Mouse (Mus musculus): ENCODE data around the gene Desi1. TPM values are rescaled to one million over a fixed set of nuclear protein-coding genes. Genes with fewer than 3 reads are reported as not detected.

Gene Desi1
- polyA plus RNA-seq, 1 experiment from 2014 or later, result 58.3 TPM

DNA sequence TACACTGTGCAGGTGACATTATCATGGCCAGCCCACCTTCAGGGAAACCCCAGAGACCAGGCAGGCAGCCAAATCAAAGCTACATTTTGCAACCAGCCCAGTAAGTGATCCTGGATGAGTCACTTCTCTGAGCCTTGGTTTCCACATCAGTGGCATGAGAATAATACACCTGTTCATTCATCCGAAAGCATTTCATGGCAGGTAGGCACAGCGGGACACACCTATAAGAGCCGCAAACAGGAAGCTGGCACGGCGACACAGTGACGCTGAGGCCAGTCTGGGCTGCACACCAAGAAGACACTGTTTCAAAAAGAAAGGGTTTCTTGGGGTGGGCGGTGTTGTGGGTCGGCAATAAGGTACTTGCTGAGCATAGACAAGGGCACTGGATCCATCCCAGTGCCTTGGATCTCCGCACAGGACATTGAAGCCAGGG lies 79.5 kb downstream of the Desi1 start:
- no peaks in the 10 kb centered on the region for H3K9me3 ChIP-seq (ENCODE audit: control insufficient read depth, low read length)
- H3K27me3 ChIP-seq (ENCODE audit: control insufficient read depth, insufficient read depth, low read length), result no peaks in the 10 kb centered on the region
- no peak overlapping the region for H3K9ac ChIP-seq (replicated peaks; ENCODE audit: low read depth, low read length)
- no peaks in the 10 kb centered on the region for H3K4me1 ChIP-seq (ENCODE audit: control insufficient read depth, insufficient read depth, low read length)
- peaks cover 23% of the 10 kb centered on the region for H3K36me3 ChIP-seq (ENCODE audit: control insufficient read depth, insufficient read depth, low read length)
- no peak overlapping the region for H3K4me3 ChIP-seq (ENCODE audit: low read depth, low read length)
- ATAC-seq (ENCODE audit: low read depth), result no peak
- no peak overlapping the region for H3K27ac ChIP-seq (ENCODE audit: low read depth, low read length)
- 97% methylated on average over 9 of the region's 9 CpGs for WGBS
- no peak overlapping the region for H3K4me2 ChIP-seq (ENCODE audit: low read depth, low read length)

DNA sequence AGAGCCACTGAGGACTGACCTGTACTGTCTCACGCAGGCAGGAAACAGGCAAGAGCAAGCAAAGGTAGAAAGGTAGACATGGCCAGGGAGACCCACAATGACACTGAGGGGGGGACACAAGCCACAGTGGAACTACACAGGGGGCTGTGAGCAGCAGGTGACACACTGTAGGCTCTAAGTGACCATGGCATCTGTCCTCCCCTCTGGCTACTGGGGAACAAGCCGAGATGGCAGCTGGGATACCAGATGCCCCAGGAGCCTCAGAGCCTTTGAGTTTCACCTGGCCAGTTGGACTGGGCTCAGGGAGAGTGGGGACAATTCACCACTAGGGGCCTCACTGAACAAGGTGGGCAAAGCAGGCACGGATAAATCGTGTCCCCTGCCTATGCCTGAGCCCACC lies 81.4 kb downstream of the Desi1 start:
- Histone ChIP-seq H3K9me3 (ENCODE audit: control insufficient read depth, low read length) (no peaks in the 10 kb centered on the region), H3K27ac (ENCODE audit: low read depth, low read length) (no peak overlapping the region), H3K27me3 (ENCODE audit: control insufficient read depth, insufficient read depth, low read length) (no peaks in the 10 kb centered on the region), H3K36me3 (ENCODE audit: control insufficient read depth, insufficient read depth, low read length) (peaks cover 28% of the 10 kb centered on the region), H3K4me3 (ENCODE audit: low read depth, low read length) (no peak overlapping the region), H3K4me1 (ENCODE audit: control insufficient read depth, insufficient read depth, low read length) (no peaks in the 10 kb centered on the region), H3K4me2 (ENCODE audit: low read depth, low read length) (no peak overlapping the region), H3K9ac (replicated peaks; ENCODE audit: low read depth, low read length) (no peak overlapping the region)
- no peak for ATAC-seq (ENCODE audit: low read depth)
- 78% methylated on average over 4 of the region's 4 CpGs for WGBS

DNA sequence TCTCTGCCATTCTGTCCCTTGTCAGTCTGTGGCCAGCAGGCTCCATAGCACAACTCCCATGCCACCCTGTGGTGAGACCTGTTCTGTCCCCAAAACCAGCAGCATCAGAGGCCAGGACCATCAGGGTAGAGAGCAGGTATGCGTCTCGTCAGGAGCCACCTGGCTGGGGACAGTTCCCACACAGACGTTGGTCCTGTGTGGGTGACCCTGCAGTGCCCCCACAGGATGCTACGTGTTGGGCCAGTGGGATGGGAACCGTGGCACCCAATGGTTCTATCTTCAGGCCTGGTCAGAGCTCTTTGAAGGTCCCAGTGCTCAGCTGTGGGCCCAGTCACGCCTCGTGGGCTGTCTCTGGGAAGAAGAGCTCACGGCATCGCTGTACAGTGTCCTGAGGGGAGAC lies 82.5 kb downstream of the Desi1 start:
- Histone ChIP-seq H3K4me2 (ENCODE audit: low read depth, low read length) (no peak overlapping the region), H3K36me3 (ENCODE audit: control insufficient read depth, insufficient read depth, low read length) (peaks cover 34% of the 10 kb centered on the region), H3K9ac (replicated peaks; ENCODE audit: low read depth, low read length) (no peak overlapping the region), H3K4me3 (ENCODE audit: low read depth, low read length) (no peak overlapping the region), H3K27me3 (ENCODE audit: control insufficient read depth, insufficient read depth, low read length) (no peaks in the 10 kb centered on the region), H3K27ac (ENCODE audit: low read depth, low read length) (no peak overlapping the region), H3K4me1 (ENCODE audit: control insufficient read depth, insufficient read depth, low read length) (no peaks in the 10 kb centered on the region), H3K9me3 (ENCODE audit: control insufficient read depth, low read length) (no peaks in the 10 kb centered on the region)
- 92% methylated on average over 9 of the region's 9 CpGs for WGBS
- no peak for ATAC-seq (ENCODE audit: low read depth)

DNA sequence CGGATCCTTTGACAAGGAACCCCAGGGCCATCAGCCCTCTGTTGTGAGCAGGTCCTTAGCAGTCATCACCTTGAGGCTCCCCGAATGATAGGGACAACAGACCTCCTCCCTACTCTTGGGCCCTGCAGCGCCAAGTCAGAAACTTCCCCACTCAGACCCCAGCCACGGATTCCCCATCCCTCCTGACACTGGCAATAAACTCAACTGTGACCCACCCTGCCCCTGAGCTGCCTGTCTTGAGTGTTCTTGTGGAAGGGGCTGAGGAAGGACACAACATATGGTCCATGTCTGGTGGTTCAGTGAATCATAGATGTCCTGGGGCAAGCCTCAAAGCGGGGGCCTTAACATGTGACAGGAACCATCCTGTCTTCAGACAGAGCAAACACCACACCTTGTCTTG lies 82.9 kb downstream of the Desi1 start:
- Histone ChIP-seq H3K9me3 (ENCODE audit: control insufficient read depth, low read length) (no peaks in the 10 kb centered on the region), H3K4me1 (ENCODE audit: control insufficient read depth, insufficient read depth, low read length) (no peaks in the 10 kb centered on the region), H3K27ac (ENCODE audit: low read depth, low read length) (no peak overlapping the region), H3K27me3 (ENCODE audit: control insufficient read depth, insufficient read depth, low read length) (no peaks in the 10 kb centered on the region), H3K9ac (replicated peaks; ENCODE audit: low read depth, low read length) (no peak overlapping the region), H3K4me3 (ENCODE audit: low read depth, low read length) (no peak overlapping the region), H3K36me3 (ENCODE audit: control insufficient read depth, insufficient read depth, low read length) (peaks cover 34% of the 10 kb centered on the region), H3K4me2 (ENCODE audit: low read depth, low read length) (no peak overlapping the region)
- ATAC-seq (ENCODE audit: low read depth), result no peak
- WGBS, result 89% methylated on average over 5 of the region's 5 CpGs

DNA sequence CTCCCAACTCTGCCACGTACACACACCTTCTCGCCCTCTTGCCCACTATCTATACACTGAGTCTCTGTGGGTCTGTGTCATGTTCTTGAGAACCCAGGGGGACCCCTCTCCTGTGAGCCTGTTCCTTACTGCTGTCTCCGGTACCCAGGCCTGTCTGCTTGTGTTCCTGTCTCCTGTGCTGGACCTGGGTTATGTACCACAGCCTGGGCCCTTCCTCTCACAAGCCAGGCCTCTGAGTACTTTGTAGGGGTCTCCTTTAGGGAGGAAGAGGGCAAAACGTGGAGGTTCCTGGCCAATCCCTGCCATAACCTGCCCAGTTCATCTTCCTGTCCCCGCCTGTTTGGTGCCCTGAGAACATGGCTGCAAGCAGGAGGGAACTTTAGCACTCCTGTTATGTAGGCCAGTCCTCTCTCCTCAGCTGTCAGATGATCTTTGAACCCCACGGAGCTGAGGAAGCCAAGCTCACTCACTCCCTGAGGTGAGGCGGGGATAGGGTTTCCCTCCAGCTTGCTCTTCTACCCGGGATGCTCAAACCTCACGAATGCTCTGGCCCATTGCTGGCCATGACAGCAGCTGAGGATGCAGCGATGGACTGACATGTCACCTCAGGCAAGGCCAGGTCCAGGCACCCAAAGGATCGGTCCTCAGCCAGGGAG lies 84.1 kb downstream of the Desi1 start:
- WGBS, result 74% methylated on average over 11 of the region's 11 CpGs
- no peaks in the 10 kb centered on the region for H3K4me1 ChIP-seq (ENCODE audit: control insufficient read depth, insufficient read depth, low read length)
- no peak for ATAC-seq (ENCODE audit: low read depth)
- H3K4me3 ChIP-seq (ENCODE audit: low read depth, low read length), result no peak overlapping the region
- H3K9me3 ChIP-seq (ENCODE audit: control insufficient read depth, low read length), result no peaks in the 10 kb centered on the region
- no peak overlapping the region for H3K4me2 ChIP-seq (ENCODE audit: low read depth, low read length)
- no peak overlapping the region for H3K27ac ChIP-seq (ENCODE audit: low read depth, low read length)
- no peak overlapping the region for H3K9ac ChIP-seq (replicated peaks; ENCODE audit: low read depth, low read length)
- H3K27me3 ChIP-seq (ENCODE audit: control insufficient read depth, insufficient read depth, low read length), result no peaks in the 10 kb centered on the region
- H3K36me3 ChIP-seq (ENCODE audit: control insufficient read depth, insufficient read depth, low read length), result peaks cover 27% of the 10 kb centered on the region

DNA sequence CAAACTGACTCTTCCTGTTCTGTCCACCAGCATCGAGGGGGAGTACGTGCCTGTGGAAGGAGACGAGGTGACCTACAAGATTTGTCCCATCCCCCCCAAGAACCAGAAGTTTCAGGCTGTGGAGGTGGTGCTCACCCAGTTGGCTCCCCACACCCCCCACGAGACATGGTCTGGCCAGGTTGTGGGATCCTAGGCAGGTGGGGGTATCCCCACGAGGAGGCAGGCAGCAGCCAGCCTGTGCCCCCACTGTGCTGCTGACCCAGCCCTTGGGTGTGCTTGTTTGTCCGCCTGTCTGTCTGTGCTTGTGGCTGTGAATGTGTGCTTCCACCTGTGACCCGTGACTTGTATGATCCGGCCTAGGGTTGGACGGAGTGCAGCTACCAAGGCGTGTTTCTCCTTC lies 84.6 kb downstream of the Desi1 start:
- Histone ChIP-seq H3K27ac (ENCODE audit: low read depth, low read length) (no peak overlapping the region), H3K4me1 (ENCODE audit: control insufficient read depth, insufficient read depth, low read length) (no peaks in the 10 kb centered on the region), H3K9ac (replicated peaks; ENCODE audit: low read depth, low read length) (no peak overlapping the region), H3K36me3 (ENCODE audit: control insufficient read depth, insufficient read depth, low read length) (peaks cover 27% of the 10 kb centered on the region), H3K4me3 (ENCODE audit: low read depth, low read length) (no peak overlapping the region), H3K27me3 (ENCODE audit: control insufficient read depth, insufficient read depth, low read length) (no peaks in the 10 kb centered on the region), H3K4me2 (ENCODE audit: low read depth, low read length) (no peak overlapping the region), H3K9me3 (ENCODE audit: control insufficient read depth, low read length) (no peaks in the 10 kb centered on the region)
- no peak for ATAC-seq (ENCODE audit: low read depth)
- 90% methylated on average over 10 of the region's 10 CpGs for WGBS

DNA sequence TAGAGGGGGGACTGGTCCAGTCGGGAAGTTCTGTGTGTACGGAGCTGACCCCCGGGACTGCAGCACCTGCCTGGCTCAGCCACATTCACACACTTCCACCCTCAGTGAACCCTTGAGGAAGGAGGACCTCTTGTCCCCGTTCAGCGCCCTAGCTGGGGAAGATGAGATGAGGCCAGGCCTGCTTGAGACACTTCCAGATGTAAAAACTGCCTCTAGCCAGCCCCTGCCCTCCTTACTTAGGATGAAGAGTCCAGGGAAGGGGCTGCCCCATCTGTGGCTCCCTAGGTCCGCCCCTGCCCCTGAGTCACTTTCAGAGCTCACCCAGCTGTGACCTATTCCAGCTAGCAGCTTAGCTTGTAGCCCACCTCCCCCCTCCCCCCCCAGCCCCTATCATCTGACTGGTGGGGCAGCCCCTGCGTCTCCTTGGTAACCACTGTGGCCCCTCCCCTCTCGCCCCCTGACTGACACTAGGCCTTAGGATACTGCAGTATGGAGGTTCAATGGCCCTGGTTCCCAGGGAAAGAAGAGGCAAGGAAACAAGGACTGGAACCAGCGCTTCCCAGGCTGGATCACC lies 90.4 kb downstream of the Desi1 start:
- ATAC-seq (ENCODE audit: low read depth), result no peak
- no peaks in the 10 kb centered on the region for H3K27me3 ChIP-seq (ENCODE audit: control insufficient read depth, insufficient read depth, low read length)
- no peak overlapping the region for H3K4me3 ChIP-seq (ENCODE audit: low read depth, low read length)
- peaks cover 9% of the 10 kb centered on the region; the same call in 1 of the 2 replicates for H3K36me3 ChIP-seq (ENCODE audit: control insufficient read depth, insufficient read depth, low read length)
- no peak overlapping the region for H3K27ac ChIP-seq (ENCODE audit: low read depth, low read length)
- no peak overlapping the region for H3K9ac ChIP-seq (replicated peaks; ENCODE audit: low read depth, low read length)
- 14% methylated on average over 9 of the region's 9 CpGs for WGBS
- no peaks in the 10 kb centered on the region for H3K9me3 ChIP-seq (ENCODE audit: control insufficient read depth, low read length)
- H3K4me1 ChIP-seq (ENCODE audit: control insufficient read depth, insufficient read depth, low read length), result peaks cover 8% of the 10 kb centered on the region
- no peak overlapping the region for H3K4me2 ChIP-seq (ENCODE audit: low read depth, low read length)

Other genes starting within 250 kb of the Desi1 start
- 17.9 and 19.3 TPM in 2 replicates for gene Tef, start 231.4 kb downstream of the Desi1 start, polyA plus RNA-seq (2014; fragmentation: Nextera tagmentation; extraction: Ambion mirVana)
- 12.4 and 13.4 TPM in 2 replicates for gene Tob2, start 175.1 kb downstream of the Desi1 start, polyA plus RNA-seq (2014; fragmentation: Nextera tagmentation; extraction: Ambion mirVana)
- 129 and 138 TPM in 2 replicates for gene Phf5a, start 162.0 kb downstream of the Desi1 start, polyA plus RNA-seq (2014; fragmentation: Nextera tagmentation; extraction: Ambion mirVana)
- gene Aco2, start 161.6 kb downstream of the Desi1 start, polyA plus RNA-seq (2014; fragmentation: Nextera tagmentation; extraction: Ambion mirVana), result 278 and 281 TPM in 2 replicates
- 88.1 and 98.4 TPM in 2 replicates for gene Polr3h, start 107.6 kb downstream of the Desi1 start, polyA plus RNA-seq (2014; fragmentation: Nextera tagmentation; extraction: Ambion mirVana)
- 170 and 208 TPM in 2 replicates for gene Csdc2, start 97.1 kb downstream of the Desi1 start, polyA plus RNA-seq (2014; fragmentation: Nextera tagmentation; extraction: Ambion mirVana)
- 78.6 and 96.6 TPM in 2 replicates for gene Pmm1, start 72.9 kb downstream of the Desi1 start, polyA plus RNA-seq (2014; fragmentation: Nextera tagmentation; extraction: Ambion mirVana)
- not detected in 2 replicates for gene 1700029P11Rik, start 53.3 kb downstream of the Desi1 start, polyA plus RNA-seq (2014; fragmentation: Nextera tagmentation; extraction: Ambion mirVana)
- 42.1 and 48.6 TPM in 2 replicates for gene Xrcc6, start 46.0 kb downstream of the Desi1 start, polyA plus RNA-seq (2014; fragmentation: Nextera tagmentation; extraction: Ambion mirVana)
- gene Snu13, start 13.7 kb upstream of the Desi1 start, polyA plus RNA-seq (2014; fragmentation: Nextera tagmentation; extraction: Ambion mirVana), result 231 and 251 TPM in 2 replicates
- not detected in 2 replicates for gene 4930407I10Rik, start 25.3 kb upstream of the Desi1 start, polyA plus RNA-seq (2014; fragmentation: Nextera tagmentation; extraction: Ambion mirVana)
- not detected in 2 replicates for gene Mei1, start 36.1 kb upstream of the Desi1 start, polyA plus RNA-seq (2014; fragmentation: Nextera tagmentation; extraction: Ambion mirVana)
- 12.7 and 12.8 TPM in 2 replicates for gene Ccdc134, start 94.1 kb upstream of the Desi1 start, polyA plus RNA-seq (2014; fragmentation: Nextera tagmentation; extraction: Ambion mirVana)
- gene Srebf2, start 113.3 kb upstream of the Desi1 start, polyA plus RNA-seq (2014; fragmentation: Nextera tagmentation; extraction: Ambion mirVana), result 141 and 164 TPM in 2 replicates
- gene Shisa8, start 179.0 kb upstream of the Desi1 start, polyA plus RNA-seq (2014; fragmentation: Nextera tagmentation; extraction: Ambion mirVana), result 2.9 and 6.9 TPM in 2 replicates
- 0.32 and 1.4 TPM in 2 replicates for gene Tnfrsf13c, start 190.5 kb upstream of the Desi1 start, polyA plus RNA-seq (2014; fragmentation: Nextera tagmentation; extraction: Ambion mirVana)
- 11.2 and 12.0 TPM in 2 replicates for gene Cenpm, start 210.9 kb upstream of the Desi1 start, polyA plus RNA-seq (2014; fragmentation: Nextera tagmentation; extraction: Ambion mirVana)
- gene 1500009C09Rik, start 218.5 kb upstream of the Desi1 start, polyA plus RNA-seq (2014; fragmentation: Nextera tagmentation; extraction: Ambion mirVana), result 6.5 and 13.3 TPM in 2 replicates
- 395 and 439 TPM in 2 replicates for gene Sept3, start 241.0 kb upstream of the Desi1 start, polyA plus RNA-seq (2014; fragmentation: Nextera tagmentation; extraction: Ambion mirVana)